Mouse (Mus musculus) retina, embryonic 14.5 days (tissue): ENCODE measurements around the gene Serpine2.

Experiments
- DNase-seq: peaks from one replicate; pipeline ENCODE4 v3.0.0-alpha.2; 2015; ENCODE audit warnings: low spot score

Serpine2 gene

DNA sequence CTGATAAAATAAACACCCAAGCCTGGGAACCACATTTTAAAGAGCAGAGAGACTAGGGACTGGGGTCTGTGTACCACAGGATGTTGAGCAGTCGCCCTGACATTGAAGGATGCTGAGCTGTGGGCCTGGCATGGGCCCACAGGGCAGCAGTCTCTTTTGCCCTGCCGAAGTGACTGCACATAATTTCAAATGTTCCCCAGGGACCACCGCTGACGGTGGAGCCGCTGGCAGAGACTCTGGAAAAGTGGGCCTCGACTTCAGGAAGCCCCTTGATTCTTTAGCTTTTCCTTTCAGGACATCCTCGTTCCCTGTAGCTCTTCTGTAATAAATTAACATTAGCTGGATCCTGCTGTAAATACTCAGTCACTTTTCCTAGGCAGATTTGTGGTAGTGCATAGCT is 103.8 kb downstream of the Serpine2 start:
- DNase-seq, result no peak

GRCm38 (mm10) chr1:79756417-79756816 is 104.6 kb downstream of the Serpine2 start:
- DNase-seq, result no peak

DNA sequence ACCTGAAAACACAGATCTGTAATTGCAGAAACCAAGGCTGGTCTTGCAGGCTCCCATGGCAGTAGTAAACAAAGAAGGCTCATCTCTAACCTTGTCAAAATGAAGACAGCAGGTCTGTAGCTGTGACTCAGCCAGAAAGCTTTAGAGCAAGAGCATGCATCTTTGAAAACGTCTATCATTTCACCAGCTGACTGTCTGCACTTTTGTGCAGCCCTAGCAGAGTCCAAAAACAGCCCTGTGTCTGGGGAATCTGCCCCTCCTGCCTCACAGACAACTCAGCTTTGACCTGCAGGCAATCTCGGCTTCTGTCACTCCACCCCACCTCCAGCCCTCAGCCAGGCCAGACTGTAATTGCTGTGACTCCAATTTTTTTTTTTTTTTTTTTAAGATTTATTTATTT is 105.6 kb downstream of the Serpine2 start:
- DNase-seq, result no peak

DNA sequence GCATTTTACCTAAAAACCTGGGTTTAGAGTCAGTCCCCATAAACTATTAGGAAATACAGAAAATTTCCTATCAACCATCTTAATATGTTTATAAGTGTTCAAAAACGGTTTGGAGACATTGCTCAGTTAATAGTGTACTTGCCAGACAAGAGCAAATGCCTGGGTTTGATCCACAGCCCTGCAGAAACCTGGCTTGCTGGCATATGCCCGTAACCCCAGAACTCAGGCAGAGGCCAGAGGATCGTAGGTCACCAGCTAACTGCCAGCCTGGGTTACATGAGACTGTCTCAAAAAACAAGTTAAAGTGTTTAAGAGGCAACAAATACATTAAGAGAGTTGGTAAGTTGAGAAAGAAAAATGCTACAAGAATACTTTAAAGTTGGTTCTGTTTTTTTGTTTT is 106.0 kb downstream of the Serpine2 start:
- DNase-seq, result no peak

DNA sequence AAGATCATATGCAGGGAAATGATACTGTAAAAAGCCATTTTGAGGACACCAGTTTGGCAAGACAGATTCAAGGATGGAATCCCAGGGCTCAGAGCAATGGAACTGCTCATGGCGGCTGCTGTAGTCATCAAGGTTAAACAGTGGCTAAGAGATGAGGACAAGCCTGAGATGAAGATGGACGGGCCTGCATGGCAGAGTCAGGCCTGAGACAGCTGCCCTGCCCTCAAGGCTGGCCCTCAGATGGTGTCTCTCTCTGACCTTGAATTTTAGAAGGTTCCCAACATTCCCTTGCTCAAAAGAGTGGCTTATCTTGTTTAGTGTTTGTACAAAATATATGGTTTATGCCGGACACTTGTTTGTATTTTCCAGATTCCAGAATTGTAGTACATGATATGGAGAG is 107.5 kb downstream of the Serpine2 start:
- no peak for DNase-seq

DNA sequence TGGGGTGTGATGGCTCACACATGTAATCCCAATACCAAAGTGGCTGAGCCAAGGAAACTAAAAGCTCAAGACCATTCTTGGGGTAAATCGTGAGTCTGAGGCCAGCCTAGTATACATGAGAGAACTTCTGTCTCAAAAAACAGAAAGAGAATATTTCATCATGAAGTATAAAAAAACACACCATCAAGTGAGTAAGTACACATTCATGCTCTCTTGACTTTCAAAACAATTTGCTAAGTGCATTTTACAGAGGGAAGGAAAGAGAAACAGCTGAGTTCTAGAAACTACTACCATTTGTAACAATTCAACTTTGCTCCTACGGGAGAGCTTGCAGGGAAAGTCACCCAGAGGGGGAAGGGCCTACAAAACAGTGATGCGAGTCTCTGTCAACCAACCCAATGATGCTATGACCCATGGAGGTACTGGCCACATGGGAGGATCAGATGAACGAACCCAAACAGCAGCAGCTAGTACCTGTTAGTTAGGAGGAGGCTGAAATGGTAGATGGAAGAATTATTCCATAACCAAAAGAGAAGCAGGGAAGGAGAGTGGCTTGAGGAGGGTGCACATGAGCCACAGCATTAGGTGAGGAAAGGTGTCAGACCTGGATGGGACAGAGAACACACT is 108.2 kb downstream of the Serpine2 start:
- no peak for DNase-seq

DNA sequence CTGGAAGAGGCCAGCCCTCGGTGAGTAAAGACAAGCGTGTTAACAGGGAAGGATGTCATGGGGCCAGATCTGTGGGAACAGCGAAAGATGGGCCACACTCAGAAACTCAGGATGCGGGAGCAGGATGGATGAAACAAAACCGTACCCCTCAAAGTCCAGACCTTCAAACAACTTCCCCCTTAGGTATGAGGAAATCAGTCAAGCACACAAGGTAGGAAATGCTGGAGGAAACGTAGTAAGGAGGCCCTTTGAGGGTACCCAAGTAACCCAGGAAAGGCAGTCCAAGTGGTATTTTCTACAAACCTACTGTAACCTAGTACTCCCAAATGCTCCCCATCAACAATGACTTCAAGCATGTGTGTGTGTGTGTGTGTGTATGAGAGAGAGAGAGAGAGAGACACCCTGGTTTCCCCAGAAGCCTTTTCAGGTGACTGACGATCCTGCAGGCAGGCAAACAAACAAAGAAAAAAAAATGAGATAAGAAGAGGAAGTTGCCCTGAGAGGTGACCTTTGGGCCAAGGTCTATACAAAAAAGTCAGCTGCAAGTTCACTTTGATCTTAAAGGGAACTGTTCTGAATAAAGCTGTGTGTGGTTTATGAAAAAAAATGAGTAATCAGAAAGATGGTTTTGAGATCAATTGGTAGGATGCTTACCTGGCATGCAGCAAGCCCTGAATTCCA is 108.8 kb downstream of the Serpine2 start:
- no peak for DNase-seq

DNA sequence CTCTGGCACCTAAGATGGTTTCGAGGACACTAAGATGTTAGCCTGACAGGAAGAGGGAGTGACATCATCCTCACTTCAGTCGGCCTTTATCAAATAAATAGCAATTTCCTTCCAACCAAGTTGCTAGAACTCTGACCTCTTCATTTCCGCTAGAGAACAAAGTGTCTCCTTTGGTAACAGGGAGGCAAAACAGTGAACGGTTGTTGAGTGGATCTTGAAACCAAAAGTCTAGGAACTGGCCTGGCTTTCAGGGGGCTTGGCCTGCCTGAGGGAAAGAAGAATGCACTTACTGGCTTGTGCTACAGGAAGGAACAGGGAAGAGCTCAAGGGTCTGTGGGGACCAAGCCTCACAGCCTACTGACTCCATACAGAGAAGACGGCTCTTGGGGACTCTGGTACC is 109.8 kb downstream of the Serpine2 start:
- DNase-seq, result no peak

DNA sequence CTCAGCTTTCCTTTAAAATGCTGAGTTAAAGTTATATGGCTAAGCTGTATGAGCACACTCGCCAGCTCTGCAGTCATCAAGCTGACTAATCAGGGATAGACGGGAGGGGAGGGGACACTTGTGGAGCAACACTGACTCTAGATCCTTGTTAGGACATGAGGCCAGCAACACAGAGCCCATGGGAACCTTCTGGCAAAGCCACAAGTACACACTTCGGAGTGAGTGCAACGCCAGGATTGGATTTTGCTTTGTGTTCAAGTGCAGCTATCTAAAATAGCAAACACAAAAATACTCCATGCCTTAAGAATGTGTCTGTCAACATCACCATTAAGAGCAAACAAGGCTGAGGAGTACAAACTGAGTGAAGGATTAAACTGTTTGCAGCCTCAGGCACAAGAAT is 114.9 kb downstream of the Serpine2 start:
- no peak for DNase-seq
